Mouse (Mus musculus): ENCODE results near the gene Srl.
"Not testable (repeated sequence)": the region's sequence is repeated elsewhere in the genome, so short reads cannot be mapped to it uniquely, and the experiment has no call there.

Gene Srl

DNA sequence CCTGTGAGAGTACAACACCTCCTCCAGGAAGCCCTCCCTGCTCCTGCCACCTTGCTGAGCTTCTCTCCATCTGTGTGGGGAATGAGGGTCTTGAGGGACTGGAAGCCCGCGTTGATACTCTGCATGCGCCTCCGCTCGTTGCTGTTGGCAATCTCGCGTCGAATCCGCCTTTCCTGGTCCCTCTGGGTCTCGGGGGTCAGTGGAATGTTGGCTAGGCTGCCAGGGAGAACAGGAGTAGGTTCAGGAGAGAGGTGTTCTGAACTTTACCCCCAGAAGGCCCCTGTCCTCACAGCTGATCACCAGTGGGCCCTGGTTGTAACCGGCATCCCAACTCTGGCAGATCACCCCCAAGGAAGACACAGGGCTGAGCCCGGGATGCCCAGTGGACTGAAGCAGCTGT, 10.3 kb upstream of the Srl start:
- no peak for DNase-seq

DNA sequence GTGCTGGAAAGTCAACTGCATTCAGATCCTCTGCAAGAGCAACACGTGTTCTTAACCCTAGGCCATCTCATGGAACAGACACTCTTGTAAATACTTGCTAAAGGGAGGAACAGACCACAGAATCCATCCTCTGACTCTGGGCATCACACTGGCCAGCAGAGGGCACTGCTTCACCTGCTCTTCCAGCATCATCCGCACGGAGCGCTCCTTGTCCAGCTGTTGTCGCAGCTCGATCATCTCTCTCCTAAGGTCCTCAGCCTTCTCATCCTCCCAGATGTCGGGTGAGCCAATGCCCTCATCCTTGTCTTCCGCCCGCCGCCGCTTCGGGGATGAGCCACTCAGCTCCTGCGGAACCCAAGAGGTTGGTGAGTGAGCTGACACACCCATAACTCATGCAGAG, 9.4 kb upstream of the Srl start:
- DNase-seq = peak; percentile 83

DNA sequence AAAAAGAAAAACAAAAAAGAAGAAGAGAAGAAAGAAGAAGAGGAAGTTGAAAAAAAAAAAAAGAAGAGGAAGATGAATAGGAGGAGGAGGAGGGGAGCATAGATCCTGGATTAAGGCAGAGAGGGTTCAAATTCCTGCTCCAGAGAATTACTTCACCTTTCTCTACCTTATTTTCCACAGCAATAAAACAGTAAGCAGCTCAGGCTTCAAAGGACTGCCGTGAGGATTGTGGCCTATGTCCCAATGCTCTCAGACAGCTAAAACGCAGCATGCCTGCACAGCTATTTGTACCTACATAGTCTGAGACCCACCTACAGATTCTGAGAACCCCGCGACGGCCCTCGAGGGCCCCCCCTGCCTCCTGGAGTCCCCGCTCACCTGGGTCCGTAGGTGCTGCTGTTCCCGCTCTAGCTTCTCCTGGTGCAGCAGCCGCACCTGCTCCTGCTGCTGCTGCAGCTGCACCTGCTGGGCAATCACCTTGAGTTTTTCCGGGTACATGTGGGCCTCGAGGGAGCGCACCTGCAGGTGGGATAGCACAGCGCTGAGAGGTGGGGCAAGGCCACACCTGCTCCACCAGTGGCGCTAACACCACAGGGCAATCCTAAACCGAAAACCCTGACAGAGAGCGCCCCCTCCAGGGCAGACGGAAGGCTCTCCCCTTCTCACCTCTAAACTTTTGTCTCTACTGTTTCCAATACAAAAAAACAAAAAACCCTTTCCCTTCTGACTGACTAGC, 7.5 kb upstream of the Srl start:
- no peak for DNase-seq

DNA sequence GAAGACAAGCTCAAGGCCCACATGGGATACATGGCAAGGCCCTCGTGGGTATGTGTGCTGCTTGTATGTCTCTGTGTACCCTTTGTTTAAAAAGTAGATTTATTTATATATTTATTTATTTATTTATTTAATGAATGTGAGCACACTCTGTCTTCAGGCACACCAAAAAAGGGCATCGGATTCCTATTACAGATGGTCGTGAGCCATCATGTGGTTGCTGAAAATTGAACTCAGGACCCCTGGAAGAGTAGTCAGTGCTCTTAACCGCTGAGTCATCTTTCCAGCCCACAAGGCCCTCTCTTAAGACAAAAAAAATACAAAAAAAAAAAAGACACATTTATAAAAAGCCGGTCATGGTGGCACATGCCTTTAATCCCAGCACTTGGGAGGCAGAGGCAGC, 6.0 kb upstream of the Srl start:
- no peak for DNase-seq

DNA sequence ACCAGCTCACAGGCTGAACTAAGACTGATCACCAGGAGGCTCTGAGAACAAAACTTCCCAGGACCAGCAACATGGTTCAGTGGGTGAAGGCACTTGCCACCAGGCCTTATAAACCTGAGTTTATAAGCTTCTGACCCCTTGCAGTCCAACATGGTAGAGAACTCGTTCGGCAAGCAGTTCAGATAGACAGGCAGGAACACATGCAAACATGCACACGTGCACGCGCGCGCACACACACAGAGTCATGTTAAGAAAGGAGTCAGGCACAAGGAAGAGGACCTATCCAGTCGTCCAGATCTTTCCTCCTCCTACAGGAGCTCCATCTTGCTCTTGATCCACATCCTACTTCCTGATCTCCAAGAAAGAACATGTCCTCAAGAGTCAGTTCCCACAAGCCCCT, 5.2 kb upstream of the Srl start:
- no peak for DNase-seq

DNA sequence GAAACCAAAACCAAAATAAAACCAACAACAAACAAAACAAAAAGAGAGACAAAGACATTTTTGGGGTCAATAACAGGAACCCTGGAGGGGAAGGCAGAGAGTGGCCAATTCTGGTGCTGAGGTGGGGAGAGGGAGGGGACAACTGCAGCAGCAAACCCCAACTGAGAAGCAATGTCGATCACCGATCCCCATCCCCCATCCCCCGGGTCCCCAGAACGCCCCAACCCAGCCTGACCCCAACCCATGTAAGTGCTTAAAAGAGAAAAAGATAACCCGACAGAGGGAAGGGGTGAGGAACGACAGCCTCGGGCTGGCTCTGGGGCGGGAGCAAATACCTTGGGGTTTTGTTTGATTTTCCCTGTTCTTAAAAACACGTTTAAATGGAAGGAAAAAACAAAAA, 3.2 kb upstream of the Srl start:
- DNase-seq = no peak

DNA sequence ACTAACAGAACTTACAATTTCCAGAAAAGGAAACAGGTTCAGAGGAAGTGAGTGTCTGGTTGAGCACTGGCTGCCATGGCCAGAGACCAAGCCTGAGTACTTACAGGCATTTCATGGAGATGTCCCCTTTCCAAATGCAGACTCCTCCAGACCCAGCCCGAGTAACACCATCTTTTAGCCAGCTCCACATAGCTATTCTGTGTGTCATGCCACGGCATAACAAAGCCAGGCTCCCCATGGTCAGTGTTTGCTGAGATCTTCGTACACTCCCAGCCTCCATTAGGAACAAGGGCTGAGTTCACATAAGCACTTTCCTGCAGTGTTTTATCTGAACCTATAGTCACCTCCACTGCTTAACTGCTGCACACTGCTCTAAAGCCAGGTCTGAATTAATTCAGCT, 1.6 kb upstream of the Srl start:
- DNase-seq = no peak

DNA sequence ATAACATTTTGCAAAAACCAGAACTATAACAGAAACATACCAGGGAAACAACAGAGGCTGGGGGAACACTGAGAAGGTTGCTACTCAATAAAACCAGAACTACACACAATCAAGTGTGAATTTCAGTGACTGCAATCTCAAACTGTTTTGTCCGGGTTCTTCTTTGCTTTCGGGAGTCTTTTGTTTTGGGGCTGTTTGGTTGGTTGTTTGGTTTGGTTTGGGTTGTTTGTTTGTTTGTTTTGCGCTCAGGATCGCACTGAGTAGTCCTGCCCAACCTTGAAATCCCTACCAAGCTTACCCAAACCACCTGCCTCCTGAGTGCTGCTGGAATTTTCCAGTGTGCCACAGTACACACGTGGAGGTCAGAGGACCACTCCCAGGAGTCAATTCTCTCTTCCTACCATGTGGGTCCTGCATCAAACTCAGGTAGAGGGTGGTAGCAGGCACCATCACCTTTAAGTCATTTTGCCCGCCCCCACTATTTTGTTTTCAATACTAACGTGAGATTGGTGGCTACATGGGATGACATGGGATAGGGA, 689 bp upstream of the Srl start:
- DNase-seq = no peak

DNA sequence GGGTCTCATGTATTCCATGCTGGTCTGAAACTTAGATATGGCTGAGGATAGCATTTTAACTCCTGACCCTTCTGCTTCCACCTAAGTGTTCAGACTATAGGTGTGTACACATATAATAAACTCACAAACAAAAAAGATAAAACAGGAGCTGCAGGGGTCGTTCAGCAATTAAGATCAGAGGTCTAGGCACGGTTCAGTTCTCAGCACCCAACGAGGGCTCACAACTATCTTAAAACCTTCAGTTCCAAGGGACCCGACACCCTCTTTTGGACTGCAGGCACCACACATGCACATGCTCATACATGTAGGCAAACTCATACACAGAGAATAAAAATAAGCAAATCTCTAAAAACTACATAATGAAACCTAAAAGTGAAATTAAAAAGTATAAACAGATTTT, 583 bp downstream of the Srl start:
- no peak for DNase-seq

DNA sequence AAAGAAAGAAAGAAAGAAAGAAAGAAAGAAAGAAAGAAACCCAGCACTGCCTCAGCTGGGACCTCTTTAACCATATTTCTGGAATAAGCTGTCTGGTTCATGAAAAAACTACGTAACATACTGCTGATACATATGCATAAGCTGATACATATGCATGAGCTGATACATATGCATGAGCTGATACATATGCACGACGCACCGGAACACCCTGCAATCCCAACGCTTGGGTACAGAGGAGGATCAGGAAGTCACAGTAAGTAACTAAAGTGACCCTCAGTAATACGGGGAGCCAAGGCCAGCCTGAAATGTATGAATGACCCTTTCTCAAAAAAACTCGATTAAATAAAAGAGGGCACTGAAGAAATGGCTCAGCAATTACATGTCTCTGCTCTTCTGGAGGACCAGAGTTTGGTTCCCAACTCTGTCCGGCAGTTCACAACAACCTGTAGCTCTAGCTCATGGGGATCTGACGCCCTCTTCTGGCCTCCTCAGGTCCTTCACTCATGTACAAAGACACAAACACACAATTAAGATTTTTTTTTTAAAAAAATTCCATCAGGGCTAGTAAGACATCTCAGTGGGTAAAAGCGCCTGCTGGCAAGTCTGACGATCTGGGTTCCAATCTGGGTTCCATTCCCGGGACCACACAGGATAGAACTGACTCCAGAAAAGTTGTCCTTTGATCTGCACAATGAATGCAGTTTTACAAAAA, 1.4 kb downstream of the Srl start:
- no peak for DNase-seq

DNA sequence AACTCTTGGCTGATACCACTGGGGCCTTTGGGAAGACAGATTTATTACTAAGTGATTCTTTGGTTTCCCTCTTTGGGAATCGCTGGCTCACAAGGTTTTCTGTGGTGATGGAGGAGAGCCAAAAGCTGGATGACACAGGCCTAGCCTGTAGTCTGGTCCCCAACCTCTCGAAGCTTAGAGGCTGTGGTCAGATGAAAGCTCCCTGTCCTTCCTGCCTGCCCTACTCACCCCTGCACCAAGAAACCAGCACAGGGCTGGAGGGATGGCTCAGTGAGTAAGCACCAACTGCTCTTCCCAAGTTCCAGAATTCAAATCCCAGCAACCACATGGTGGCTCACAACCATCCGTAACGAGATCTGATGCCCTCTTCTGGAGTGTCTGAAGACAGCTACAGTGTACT, 2.1 kb downstream of the Srl start:
- DNase-seq = no peak

DNA sequence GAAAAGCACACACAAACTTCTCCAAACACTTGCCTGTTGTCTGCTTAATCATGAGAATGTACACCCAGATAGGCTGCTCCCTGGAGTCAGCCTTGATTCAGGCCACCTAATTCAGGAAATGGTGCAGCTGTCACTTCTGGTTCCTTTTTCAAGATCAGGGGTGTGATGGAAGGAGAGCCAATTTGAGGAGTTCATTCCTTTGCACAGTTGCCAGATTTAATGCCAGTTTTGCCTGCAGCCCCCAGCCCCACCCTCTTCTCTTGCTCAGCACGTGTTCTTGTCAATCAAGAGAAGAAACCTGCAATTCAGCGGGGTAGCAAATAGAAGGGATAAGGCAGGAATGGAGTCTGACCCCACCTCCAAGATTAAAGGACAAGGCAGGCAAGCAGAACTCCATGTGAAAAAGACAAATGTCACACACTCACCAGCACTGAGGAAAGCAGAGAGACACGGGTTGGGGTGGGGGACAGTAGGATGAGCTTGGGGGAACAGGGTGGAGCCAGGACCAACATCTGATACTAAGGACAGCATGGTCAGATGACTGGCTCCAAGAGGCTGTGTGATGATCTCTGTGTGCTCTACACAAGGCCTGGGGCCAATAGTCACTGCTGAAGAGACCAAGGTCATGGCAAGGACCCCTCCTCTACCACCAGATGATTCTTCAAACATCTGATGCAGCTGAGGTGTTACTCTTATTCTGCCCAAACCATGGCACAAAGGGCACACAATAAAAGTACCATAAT, 3.8 kb downstream of the Srl start:
- DNase-seq = no peak

DNA sequence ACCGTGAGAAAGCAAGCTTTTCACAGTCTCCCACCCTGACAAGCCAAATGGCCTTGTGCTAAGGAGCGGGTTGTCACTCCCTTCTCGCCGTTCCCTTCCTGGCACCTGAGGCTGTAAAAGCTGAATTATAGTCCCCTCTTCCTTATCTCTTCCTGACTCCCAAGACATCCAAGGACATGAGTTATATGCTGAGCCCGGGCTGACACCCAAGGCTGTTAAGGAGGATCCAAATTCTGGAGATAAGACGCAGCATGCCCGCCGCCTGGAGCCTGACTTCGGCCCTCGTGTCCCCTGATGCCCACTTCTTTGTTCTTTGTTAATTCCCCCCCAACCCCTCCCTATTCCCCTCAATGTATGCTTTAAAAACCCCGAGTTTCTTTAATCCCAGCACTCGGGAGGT, 14.2 kb downstream of the Srl start:
- DNase-seq = not testable (repeated sequence)

DNA sequence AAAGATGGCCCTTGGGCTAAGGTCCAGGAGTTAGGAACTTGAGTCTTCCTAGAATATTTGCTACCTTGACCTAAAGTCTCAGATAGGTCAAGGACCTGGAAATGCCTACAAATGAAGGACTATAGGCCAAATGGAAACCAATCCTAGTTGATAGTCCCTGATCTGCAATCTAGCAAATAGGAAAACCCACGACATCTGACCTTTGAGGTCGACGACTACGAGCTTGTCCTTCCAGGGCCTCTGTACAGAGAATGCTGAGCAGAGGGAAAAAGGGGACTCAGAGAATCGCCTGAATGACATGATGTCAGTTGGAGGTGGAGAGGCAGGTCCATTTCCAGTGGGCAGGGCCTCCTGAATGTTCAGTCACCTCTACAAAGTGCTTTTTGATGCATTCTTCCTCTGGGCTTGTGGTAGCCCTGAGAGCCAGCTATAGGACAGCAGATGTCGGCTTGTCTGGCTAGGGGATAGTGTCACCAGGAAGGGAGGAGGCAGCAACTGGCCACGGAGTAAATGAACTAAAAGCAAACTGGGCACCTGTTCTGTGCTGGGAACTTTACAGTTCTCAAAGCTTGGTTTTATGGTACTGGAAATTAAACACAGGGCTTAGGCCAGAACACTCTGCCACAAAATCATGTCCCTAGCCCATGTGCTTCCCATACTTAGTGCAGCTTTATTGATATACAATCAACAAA, 18.2 kb downstream of the Srl start:
- DNase-seq = no peak

DNA sequence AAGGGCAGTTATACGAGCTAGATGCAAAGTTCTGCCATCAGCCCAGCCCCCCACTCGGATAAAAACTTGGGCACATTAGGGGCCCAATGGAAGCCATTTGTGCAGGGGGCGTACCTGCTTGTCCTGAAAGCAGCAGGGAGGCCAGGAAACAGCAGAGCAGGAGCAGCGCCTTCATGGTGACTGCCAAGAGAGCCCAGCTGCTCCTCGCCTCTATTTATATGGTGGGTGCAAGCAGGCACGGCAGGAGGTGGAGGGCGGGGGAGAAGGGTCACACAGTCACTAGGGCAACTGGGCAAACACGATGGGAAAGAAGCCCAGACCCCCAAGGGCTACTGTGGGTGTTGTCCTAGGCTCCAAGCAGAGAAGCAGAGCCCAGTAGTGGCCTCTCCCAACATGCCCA, 18.7 kb downstream of the Srl start:
- no peak for DNase-seq

DNA sequence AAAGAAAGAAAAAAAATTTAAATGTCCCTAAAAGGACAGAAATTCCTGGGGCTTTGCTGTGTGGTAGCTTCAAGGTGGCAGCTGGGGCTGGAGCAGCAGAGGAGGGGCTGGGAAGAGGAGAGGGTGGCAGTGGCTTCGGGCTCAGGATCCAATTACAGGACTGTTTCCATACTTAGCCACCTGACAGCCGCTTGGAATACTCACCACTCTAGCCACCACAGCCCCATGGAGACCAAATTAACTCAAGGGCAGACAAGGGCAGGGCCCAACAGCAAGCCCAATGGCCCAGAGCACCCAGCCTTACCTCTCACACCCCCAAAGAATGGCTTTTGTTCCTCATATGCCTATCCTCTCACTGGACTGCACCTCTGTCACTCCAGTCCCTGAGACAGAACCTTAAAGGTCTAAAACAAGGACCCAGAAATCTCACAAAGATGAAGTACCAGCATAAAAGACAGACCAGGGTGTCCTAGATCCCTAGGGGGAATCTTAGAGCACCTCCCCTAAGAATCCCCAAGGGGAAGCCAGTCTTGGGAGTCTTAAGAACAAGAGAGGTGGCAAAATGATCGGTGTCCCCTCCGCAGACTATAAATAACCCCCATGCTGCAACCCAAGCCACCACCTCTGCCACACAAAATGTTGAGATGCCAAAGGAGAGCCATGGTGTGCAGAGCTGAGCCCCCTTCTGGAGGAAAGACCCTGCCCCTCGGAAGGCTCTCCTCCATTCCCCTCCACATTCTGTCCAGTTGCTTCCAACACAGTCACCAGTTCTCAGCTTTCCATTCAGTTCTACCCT, 19.7 kb downstream of the Srl start:
- no peak for DNase-seq

DNA sequence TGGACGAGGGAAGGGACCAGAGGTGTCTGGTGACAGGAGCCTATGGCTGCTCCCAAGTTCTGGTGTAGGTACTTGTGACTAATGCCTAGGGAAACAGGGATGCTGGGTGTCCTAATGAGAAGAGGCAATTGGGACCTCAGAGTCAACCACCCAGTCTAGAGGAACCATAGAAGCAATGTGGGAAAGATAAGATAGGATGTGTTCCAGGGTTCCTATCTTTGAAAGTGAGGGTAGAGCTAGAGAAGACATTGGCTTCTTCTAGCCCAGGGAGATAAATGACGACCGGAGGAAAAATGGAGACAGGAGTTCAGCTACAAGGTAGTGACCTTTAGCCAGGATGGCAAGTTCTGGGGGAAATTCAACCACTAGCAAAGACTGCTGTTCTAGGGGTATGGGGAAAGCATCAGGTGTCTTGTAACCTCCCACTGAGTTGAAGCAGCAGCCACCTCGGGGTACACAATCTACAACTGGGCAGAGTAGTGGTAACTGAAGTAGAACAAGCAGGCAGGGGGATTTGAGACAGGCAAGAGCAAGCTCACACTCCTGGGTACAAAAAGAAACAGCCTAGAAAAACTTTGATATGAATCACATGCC, 20.4 kb downstream of the Srl start:
- no peak for DNase-seq

DNA sequence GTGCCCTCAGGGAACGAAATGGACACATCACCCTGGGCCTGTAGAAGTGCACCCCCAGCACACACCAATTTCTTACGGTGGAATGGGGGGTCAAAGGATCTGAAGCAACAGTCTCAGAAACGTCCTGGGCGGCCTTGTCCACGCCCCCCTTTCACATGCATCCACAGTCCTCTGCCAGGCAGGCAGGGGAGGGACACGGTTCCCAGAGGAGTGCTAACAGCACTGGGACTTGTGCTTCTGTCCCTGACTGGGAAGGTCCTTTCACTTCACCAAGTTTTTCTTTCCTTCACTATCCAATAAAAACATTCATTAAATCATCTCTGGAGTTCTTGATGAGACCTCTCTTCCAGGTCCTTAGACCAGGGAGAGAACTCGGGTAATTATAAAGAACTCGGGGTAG, 20.9 kb downstream of the Srl start:
- DNase-seq = no peak

DNA sequence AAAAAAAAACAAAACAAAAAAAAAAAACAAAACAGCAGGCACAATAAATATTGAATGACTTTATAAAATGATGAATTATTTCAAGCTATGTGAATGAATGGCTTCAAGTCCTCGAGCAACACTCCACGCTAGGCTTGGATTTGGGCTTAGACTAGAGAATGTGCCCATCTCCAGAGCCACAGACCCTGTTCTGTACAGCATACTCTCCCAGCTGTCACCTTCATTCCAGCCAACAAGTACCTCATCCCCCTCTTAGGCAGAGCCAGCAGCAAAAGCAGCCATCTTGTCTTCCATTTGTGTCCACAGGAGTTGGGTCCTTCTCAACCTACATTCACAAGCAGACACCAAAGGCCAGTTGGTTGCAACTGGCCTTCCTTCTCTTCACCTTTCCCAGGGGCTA, 21.8 kb downstream of the Srl start:
- no peak for DNase-seq

DNA sequence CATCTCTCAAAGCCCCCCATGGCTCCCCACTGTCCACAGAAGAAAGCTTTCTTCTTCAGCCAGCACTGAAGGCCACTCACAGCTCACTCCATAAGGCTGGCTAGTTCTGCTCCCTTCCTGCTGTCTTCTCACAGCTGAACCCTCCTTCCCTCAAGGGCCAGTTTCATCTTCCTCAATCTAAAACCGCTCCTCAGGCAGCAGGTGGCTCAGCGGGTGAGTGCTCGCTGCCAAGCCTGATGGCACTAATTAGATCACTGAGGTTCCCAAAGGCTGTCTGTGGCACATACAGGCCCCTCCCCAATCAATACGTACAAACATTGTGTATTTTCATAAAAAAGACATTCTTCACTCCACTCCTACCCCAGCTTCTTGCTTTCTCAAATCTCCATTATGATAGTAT, 22.5 kb downstream of the Srl start:
- no peak for DNase-seq

DNA sequence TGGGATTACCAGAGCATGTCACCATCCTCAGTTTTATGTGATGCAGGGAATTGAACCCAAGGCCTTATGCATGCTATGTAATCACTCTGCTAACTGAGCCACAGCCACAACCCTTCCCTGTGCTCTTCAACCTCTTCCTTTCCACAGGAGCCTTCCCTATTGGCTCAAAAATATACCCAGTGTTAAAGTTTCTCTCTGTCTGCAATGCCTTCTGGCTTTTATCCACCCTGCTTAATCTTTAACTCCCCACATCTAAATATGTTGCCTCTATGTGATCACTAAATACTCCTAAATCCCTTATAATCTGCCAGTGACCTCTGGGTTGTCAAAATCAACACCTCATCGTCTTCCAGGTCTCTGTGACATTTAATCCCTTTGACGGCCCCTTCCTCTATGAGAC, 23.7 kb downstream of the Srl start:
- no peak for DNase-seq

DNA sequence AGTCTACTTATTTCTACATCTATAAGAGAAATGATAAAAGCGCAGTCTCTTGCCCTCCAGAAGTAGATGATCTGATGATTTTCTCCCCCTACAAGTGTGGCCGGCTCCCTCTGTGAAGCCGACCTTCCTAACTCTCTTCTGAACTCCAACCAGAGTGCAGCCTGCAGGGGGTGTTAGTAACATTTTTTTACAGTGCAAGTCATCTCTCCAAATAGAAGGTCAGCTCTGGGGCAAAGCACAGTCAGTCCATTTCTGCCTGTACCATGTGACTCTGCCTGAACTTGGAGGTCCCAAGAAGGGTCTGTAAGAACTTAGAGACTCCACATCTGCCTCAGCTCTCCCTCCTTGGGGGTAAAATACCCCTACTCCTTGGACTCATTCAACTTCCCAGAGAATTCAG, 27.2 kb downstream of the Srl start:
- no peak for DNase-seq

Measured in lung, postnatal 36 days (tissue).